Mouse (Mus musculus): ENCODE results near the gene Sumo1.

GRCm38 (mm10) chr1:59610929-59611328 is 59.7 kb downstream of the Sumo1 start:
- TF ChIP-seq POLR2A (IDR thresholded peaks at IDR 0.05; ENCODE audit: low read depth, low read length), result no peak
- no peak for TF ChIP-seq CTCF (conservative IDR thresholded peaks at IDR 0.05; ENCODE audit: insufficient read depth, insufficient read length, low read depth, low read length)
